Mouse (Mus musculus): ENCODE measurements around the gene Coro1a.

GRCm38 (mm10) chr7:126667495-126668090 is 40.0 kb downstream of the Coro1a start:
- TF ChIP-seq POLR2A (IDR thresholded peaks at IDR 0.05; ENCODE audit: borderline replicate concordance, low read depth, low read length) = no peak
- TF ChIP-seq CTCF (IDR thresholded peaks at IDR 0.05; ENCODE audit: low read depth, low read length) = no peak
